Comparison of ENCODE assay signal across 16 mouse cellular contexts in genomic region chr11:62909720-62910306, GRCm38 (mm10). TPM values are rescaled to one million over a fixed set of nuclear protein-coding genes. Genes with fewer than 3 reads are reported as not detected.
DNase-seq lines count a peak whose midpoint lies in the region; ATAC-seq and TF ChIP-seq lines count a peak whose summit lies in the region.
"Had no signal": no experiment of that assay in that cellular context is flagged by ENCODE, and none has a peak within 500 bp of the region (broad histone marks: within the 10 kb centered on the region; RNA-seq: fewer than 3 reads in every experiment).

No protein-coding gene starts in this region.

- peak; percentile 73 for ATAC-seq in common myeloid progenitor, adult 5-6 weeks (replicated peaks; ENCODE audit: low read depth, poor library complexity, severe bottlenecking)
- no peak for ATAC-seq in erythroid progenitor cell, adult 5-6 weeks (replicated peaks; ENCODE audit: low FRiP score, poor library complexity, severe bottlenecking)

- H3K4me1 ChIP-seq in lung, adult 2 months (ENCODE audit: control insufficient read depth, insufficient read depth, low read length) = no peaks in the 10 kb centered on the region
- H3K4me1 ChIP-seq: limb, embryonic 12.5 days had no signal

- H3K4me3 ChIP-seq in lung, adult 2 months (replicated peaks; ENCODE audit: extremely low read depth, low read depth, low read length) = no peak overlapping the region
- H3K4me3 ChIP-seq: embryonic facial prominence, embryonic 13.5 days; heart, embryonic 13.5 days; limb, embryonic 12.5 days had no signal

- TF ChIP-seq POLR2A in lung, adult 2 months (IDR thresholded peaks at IDR 0.05; ENCODE audit: borderline replicate concordance, extremely low read depth, low read depth, low read length) = no peak

- WGBS in lung, adult 2 months = 71% methylated on average over 3 of the region's 3 CpGs

- peak; percentile 7; the same call in 1 of the 2 replicates for TF ChIP-seq CTCF in lung, adult 2 months (IDR thresholded peaks at IDR 0.05; ENCODE audit: insufficient read depth, low read length)

- peak; percentile 13 for DNase-seq in embryo, embryonic 10 days (ENCODE audit: low spot score)
- DNase-seq in embryo, embryonic 9.5 days (ENCODE audit: extremely low spot score) = no peak
- no peak for DNase-seq in lung, adult 2 months
- no peak for DNase-seq in lung, postnatal 25 days (ENCODE audit: low spot score)
- peak; percentile 40 for DNase-seq in thymus, postnatal 25 days
- DNase-seq in kidney, postnatal 10 days = no peak
- DNase-seq: adrenal gland, adult 2 months; cerebellum, adult 11 months; right cerebral cortex, adult 18-20 months had no signal

RNA-seq across cellular contexts. Expression of gene Tvp23b, which starts 30.6 kb away (rescaled TPM):
- polyA plus RNA-seq in lung, adult 2 months (2012; rRNA removed) = 12.9 and 21.4 TPM in 2 replicates
- total RNA-seq in common myeloid progenitor, adult 5-6 weeks (2017) = 37.7 and 59.4 TPM in 2 replicates
- total RNA-seq in erythroid progenitor cell, adult 5-6 weeks (2015; ENCODE audit: low replicate concordance) = 3.2 and 8.0 TPM in 2 replicates
- 2.2 and 5.9 TPM in 2 replicates for total RNA-seq in erythroid progenitor cell, adult 5-6 weeks (2017; ENCODE audit: low replicate concordance)

RNA-seq across cellular contexts. Expression of gene Cdrt4, which starts 41.2 kb away (rescaled TPM):
- polyA plus RNA-seq in lung, adult 2 months (2012; rRNA removed) = 0.18 and 0.73 TPM in 2 replicates
- total RNA-seq in common myeloid progenitor, adult 5-6 weeks (2017) = not detected in 2 replicates
- total RNA-seq in erythroid progenitor cell, adult 5-6 weeks (2015; ENCODE audit: low replicate concordance) = not detected in 2 replicates
- not detected in 2 replicates for total RNA-seq in erythroid progenitor cell, adult 5-6 weeks (2017; ENCODE audit: low replicate concordance)
- total RNA-seq: adrenal gland, adult 2 months; megakaryocyte, adult 5-6 weeks had no signal
- polyA plus RNA-seq: C2C12; heart, embryonic 13.5 days; limb, embryonic 12.5 days had no signal

Comparison
In these comparisons a context has a peak if more than half of its experiments do, and no peak if none do; other contexts are left out.
1. DNase-seq: peak in embryo, embryonic 10 days (single experiment) and thymus, postnatal 25 days (single experiment); none in embryo, embryonic 9.5 days (single experiment), lung, adult 2 months (single experiment), lung, postnatal 25 days (single experiment) and kidney, postnatal 10 days (single experiment).